Mouse (Mus musculus): Measurements from ENCODE around the gene Cgn. TPM values are rescaled to one million over a fixed set of nuclear protein-coding genes. Genes with fewer than 3 reads are reported as not detected.

Cgn gene
- polyA plus RNA-seq, 1 experiment from 2014 or later: 18.3 TPM

GRCm38 (mm10) chr3:94821008-94821638 is 34.8 kb upstream of the Cgn start:
- 2% methylated on average over 31 of the region's 31 CpGs for WGBS
- H3K9ac ChIP-seq: peak overlapping the region; percentile 87
- H3K27ac ChIP-seq (ENCODE audit: low read depth): peak overlapping the region; percentile 95
- H3K9me3 ChIP-seq (ENCODE audit: low read depth, low read length): no peaks in the 10 kb centered on the region
- no peak for TF ChIP-seq CTCF (IDR thresholded peaks at IDR 0.05; ENCODE audit: low read depth)
- peak overlapping the region; percentile 68 for H3K4me3 ChIP-seq (ENCODE audit: low read depth, low read length)
- H3K4me2 ChIP-seq: peak overlapping the region; percentile 75
- ATAC-seq (ENCODE audit: insufficient read depth) (peak; percentile 71), DNase-seq (peak; percentile 92)
- H3K27me3 ChIP-seq (ENCODE audit: insufficient read depth, low read length): no peaks in the 10 kb centered on the region
- H3K4me1 ChIP-seq (ENCODE audit: insufficient read depth): no peaks in the 10 kb centered on the region; the same call in 1 of the 2 replicates
- no peaks in the 10 kb centered on the region for H3K36me3 ChIP-seq (ENCODE audit: insufficient read depth)

- H3K9me3 ChIP-seq (ENCODE audit: low read depth, low read length): no peaks in the 10 kb centered on the region
- H3K27me3 ChIP-seq (ENCODE audit: insufficient read depth, low read length): no peaks in the 10 kb centered on the region
- H3K4me3 ChIP-seq (ENCODE audit: low read depth, low read length): no peak overlapping the region
- ATAC-seq (ENCODE audit: insufficient read depth): peak; percentile 32; the same call in 1 of the 2 replicates
- H3K36me3 ChIP-seq (ENCODE audit: insufficient read depth): no peaks in the 10 kb centered on the region
- TF ChIP-seq CTCF (IDR thresholded peaks at IDR 0.05; ENCODE audit: low read depth): no peak
- peak; percentile 32 for DNase-seq
- H3K27ac ChIP-seq (ENCODE audit: low read depth): no peak overlapping the region; the same call in 1 of the 2 replicates
- H3K4me1 ChIP-seq (ENCODE audit: insufficient read depth): no peaks in the 10 kb centered on the region; the same call in 1 of the 2 replicates
- no peak overlapping the region for H3K4me2 ChIP-seq
- H3K9ac ChIP-seq: no peak overlapping the region
- 51% methylated on average over 24 of the region's 24 CpGs for WGBS
Observed at GRCm38 (mm10) chr3:94819452-94820425, 33.4 kb upstream of the Cgn start.

GRCm38 (mm10) chr3:94817731-94818130 is 31.4 kb upstream of the Cgn start:
- no peak for ATAC-seq (ENCODE audit: insufficient read depth)
- Histone ChIP-seq H3K4me1 (ENCODE audit: insufficient read depth) (no peaks in the 10 kb centered on the region; the same call in 1 of the 2 replicates), H3K4me2 (no peak overlapping the region), H3K9ac (no peak overlapping the region), H3K4me3 (ENCODE audit: low read depth, low read length) (no peak overlapping the region), H3K27me3 (ENCODE audit: insufficient read depth, low read length) (no peaks in the 10 kb centered on the region), H3K27ac (ENCODE audit: low read depth) (no peak overlapping the region), H3K9me3 (ENCODE audit: low read depth, low read length) (no peaks in the 10 kb centered on the region), H3K36me3 (ENCODE audit: insufficient read depth) (no peaks in the 10 kb centered on the region)
- TF ChIP-seq CTCF (IDR thresholded peaks at IDR 0.05; ENCODE audit: low read depth): no peak
- DNase-seq: no peak
- WGBS: 75% methylated on average over 2 of the region's 2 CpGs

GRCm38 (mm10) chr3:94815603-94816002 is 29.3 kb upstream of the Cgn start:
- H3K27me3 ChIP-seq (ENCODE audit: insufficient read depth, low read length): no peaks in the 10 kb centered on the region
- no peaks in the 10 kb centered on the region; the same call in 1 of the 2 replicates for H3K4me1 ChIP-seq (ENCODE audit: insufficient read depth)
- no peak overlapping the region for H3K4me2 ChIP-seq
- H3K4me3 ChIP-seq (ENCODE audit: low read depth, low read length): no peak overlapping the region
- ATAC-seq (ENCODE audit: insufficient read depth) (no peak), DNase-seq (no peak)
- TF ChIP-seq CTCF (IDR thresholded peaks at IDR 0.05; ENCODE audit: low read depth): no peak
- H3K36me3 ChIP-seq (ENCODE audit: insufficient read depth): no peaks in the 10 kb centered on the region
- H3K27ac ChIP-seq (ENCODE audit: low read depth): no peak overlapping the region
- no peaks in the 10 kb centered on the region for H3K9me3 ChIP-seq (ENCODE audit: low read depth, low read length)
- no peak overlapping the region for H3K9ac ChIP-seq

GRCm38 (mm10) chr3:94814663-94815062 is 28.4 kb upstream of the Cgn start:
- Histone ChIP-seq H3K4me2 (no peak overlapping the region), H3K4me3 (ENCODE audit: low read depth, low read length) (no peak overlapping the region), H3K9ac (no peak overlapping the region), H3K27me3 (ENCODE audit: insufficient read depth, low read length) (no peaks in the 10 kb centered on the region), H3K27ac (ENCODE audit: low read depth) (no peak overlapping the region), H3K9me3 (ENCODE audit: low read depth, low read length) (no peaks in the 10 kb centered on the region), H3K36me3 (ENCODE audit: insufficient read depth) (no peaks in the 10 kb centered on the region), H3K4me1 (ENCODE audit: insufficient read depth) (no peaks in the 10 kb centered on the region)
- 78% methylated on average over 4 of the region's 4 CpGs for WGBS
- DNase-seq (no peak), ATAC-seq (ENCODE audit: insufficient read depth) (no peak)
- TF ChIP-seq CTCF (IDR thresholded peaks at IDR 0.05; ENCODE audit: low read depth): no peak

- Histone ChIP-seq H3K9ac (no peak overlapping the region), H3K27me3 (ENCODE audit: insufficient read depth, low read length) (no peaks in the 10 kb centered on the region), H3K9me3 (ENCODE audit: low read depth, low read length) (no peaks in the 10 kb centered on the region), H3K36me3 (ENCODE audit: insufficient read depth) (no peaks in the 10 kb centered on the region), H3K27ac (ENCODE audit: low read depth) (no peak overlapping the region), H3K4me2 (no peak overlapping the region), H3K4me3 (ENCODE audit: low read depth, low read length) (no peak overlapping the region), H3K4me1 (ENCODE audit: insufficient read depth) (no peaks in the 10 kb centered on the region)
- no peak for DNase-seq
- ATAC-seq (ENCODE audit: insufficient read depth): no peak
- 70% methylated on average over 4 of the region's 4 CpGs for WGBS
- TF ChIP-seq CTCF (IDR thresholded peaks at IDR 0.05; ENCODE audit: low read depth): no peak
Observed at GRCm38 (mm10) chr3:94814063-94814462, 27.8 kb upstream of the Cgn start.

- Histone ChIP-seq H3K9me3 (ENCODE audit: low read depth, low read length) (no peaks in the 10 kb centered on the region), H3K4me3 (ENCODE audit: low read depth, low read length) (no peak overlapping the region), H3K27me3 (ENCODE audit: insufficient read depth, low read length) (no peaks in the 10 kb centered on the region), H3K4me1 (ENCODE audit: insufficient read depth) (no peaks in the 10 kb centered on the region), H3K4me2 (no peak overlapping the region), H3K9ac (no peak overlapping the region), H3K36me3 (ENCODE audit: insufficient read depth) (no peaks in the 10 kb centered on the region), H3K27ac (ENCODE audit: low read depth) (no peak overlapping the region)
- no peak for TF ChIP-seq CTCF (IDR thresholded peaks at IDR 0.05; ENCODE audit: low read depth)
- 88% methylated on average over 3 of the region's 3 CpGs for WGBS
- DNase-seq: no peak
- no peak for ATAC-seq (ENCODE audit: insufficient read depth)
Observed at GRCm38 (mm10) chr3:94813651-94814050, 27.4 kb upstream of the Cgn start.

All from lung, embryonic 14.5 days (tissue).